Mouse (Mus musculus): ENCODE measurements around the gene Gabarap.
A peak's percentile ranks its signal among the peaks of the same experiment; 100 is the strongest.
"Not testable (repeated sequence)": the region's sequence is repeated elsewhere in the genome, so short reads cannot be mapped to it uniquely, and the experiment has no call there.

The Gabarap gene

DNA sequence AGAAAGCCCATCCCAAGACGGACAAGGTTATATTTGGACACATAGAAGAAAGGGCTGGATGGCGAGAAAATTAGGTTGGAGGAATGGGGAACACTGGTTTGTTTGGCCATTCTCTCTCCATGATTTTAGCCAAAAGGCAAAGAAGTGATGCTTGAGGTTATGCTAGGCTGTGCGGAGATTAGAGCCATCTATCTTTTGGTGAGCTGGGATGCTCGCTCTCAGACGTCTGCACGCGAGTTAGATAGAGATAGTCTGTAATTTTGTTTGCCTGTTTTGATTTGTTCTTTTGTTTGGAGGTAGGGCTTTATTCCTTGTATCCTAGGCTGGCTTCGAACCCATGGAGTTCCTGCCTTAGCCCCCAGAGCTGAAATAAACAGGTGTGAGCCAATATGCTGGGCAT is 10.2 kb downstream of the Gabarap start:
- no peak for DNase-seq

DNA sequence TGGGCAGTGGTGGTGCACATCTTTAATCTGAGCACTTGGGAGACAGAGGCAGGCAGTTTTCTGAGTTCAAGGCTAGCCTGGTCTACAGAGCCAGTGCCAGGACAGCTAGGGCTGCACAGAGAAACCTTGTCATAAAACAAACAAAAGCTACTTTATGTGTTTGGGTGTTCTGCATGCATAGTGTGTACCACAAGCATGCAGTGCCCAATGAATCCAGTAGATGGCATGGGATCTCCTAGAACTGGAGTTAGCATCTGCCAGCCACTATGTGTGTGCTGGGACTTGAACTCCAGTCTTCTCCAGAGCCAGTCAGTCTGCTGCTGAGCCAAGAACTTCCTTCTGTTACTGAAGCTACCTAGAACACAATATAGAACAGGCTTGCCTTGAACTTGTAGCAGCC is 10.9 kb downstream of the Gabarap start:
- DNase-seq = peak; percentile 75

DNA sequence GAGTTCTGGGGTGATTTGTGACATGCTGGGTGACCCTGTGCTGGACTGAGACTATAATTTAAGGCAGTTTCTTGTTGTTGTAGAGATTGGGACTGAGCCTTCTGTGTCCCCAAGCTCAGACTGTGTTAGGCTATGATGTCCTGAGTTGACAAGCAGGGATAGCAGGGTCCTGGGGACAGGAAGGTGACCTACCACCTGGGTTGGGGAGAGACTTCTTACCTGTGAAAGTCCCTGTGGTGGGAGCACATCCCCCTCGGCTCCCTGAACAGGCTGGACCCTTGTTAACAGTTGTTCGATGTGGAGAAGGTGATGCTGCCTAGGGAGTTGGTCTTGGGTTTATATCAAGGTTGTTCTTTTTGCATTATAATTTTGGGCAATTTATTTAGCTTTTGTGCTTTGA is 11.5 kb downstream of the Gabarap start:
- DNase-seq = no peak

DNA sequence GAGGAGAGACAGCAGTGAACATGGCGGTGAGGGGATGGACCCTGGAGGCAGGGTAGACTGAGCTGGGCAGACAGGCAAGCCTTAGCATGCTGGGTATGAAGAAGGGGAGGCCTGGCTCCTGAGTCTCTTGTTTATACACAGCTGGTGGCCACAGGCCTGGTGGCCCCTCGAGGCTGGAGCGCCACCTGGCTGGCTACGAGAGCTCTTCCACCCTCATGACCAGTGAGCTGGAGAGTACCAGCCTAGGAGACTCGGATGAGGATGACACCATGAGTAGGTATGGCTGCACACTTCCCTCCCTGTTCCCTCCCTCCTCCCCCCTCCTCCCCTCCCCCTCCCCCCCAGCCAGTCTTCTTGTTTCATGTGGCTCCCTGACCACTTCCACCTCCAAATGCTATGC is 14.6 kb downstream of the Gabarap start:
- peak; percentile 52 for DNase-seq

DNA sequence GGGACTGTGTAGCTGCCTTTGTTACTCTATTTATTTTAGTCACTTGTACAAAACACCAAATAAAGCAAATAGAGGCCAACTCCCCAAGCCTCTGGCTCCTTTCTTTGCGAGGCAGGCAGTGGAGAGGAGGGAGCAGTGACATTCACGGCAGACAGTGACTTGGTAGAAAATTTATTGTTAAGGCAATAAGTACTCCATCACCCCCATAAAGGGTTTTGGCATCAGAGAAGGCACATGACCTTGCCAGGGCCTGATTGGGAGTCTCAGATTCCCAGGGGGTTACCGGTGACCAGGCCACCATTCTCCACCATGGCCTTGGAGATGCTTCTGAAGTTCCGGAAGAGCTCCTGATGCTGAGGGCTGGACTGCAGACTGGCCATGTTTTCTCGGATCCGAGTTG is 19.1 kb downstream of the Gabarap start:
- DNase-seq = no peak

DNA sequence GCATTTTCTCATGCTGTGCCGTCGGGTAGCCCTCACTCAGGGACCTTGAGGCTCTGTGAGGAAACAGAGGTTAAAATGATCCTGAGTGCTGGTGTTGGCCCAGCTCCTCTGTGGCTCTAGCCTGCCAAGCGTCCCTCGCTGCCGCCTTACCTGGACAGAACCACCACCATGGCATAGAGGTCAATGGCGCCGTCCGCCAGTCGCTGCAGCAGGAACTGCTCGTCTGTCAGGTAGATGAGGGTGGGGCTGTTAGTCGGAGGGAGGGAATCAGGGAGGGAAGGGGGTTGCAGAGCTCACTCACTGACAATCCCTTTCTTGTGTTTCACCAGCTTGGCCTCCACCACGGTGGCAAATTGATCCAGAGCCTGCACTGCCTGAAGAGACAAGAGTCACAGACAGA is 19.6 kb downstream of the Gabarap start:
- DNase-seq = no peak

DNA sequence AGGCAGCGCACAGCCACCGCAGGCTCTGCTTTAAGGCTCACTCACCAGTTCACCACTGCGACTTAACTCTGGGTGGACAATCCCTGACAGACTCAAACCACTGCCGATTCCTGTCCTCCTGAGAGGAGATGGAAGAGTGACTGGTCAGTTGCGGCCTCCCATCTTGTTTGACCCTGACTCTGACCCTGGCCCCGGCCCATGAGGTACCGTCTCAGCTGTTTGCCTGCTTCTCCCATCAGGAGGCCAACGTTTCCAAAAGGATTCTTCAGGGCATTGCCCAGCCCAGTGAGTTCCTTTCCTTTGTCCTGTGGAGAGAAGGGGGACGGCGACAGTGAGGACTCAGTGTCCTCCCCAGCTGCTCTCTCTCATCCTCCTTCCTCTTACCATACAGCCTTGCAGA is 20.0 kb downstream of the Gabarap start:
- DNase-seq = no peak

DNA sequence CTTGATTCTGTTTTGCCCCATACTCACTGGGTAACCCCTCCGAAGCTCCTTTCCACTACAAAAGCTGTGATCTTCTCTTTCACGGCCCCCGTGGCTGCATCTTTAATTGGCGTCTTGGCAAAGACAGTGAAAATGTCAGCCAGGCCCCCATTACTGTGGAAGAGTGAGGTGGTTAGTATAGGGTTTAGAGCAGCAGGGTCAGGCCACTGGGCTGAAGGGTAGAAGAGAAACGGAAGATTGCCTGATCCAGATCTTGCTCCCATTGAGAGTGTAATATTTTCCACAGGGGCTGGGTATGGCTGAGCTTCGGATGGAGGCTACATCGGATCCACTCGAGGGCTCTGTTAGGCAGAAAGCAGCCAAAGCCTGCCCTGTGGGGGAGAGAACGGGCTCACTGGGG is 22.0 kb downstream of the Gabarap start:
- DNase-seq = no peak

DNA sequence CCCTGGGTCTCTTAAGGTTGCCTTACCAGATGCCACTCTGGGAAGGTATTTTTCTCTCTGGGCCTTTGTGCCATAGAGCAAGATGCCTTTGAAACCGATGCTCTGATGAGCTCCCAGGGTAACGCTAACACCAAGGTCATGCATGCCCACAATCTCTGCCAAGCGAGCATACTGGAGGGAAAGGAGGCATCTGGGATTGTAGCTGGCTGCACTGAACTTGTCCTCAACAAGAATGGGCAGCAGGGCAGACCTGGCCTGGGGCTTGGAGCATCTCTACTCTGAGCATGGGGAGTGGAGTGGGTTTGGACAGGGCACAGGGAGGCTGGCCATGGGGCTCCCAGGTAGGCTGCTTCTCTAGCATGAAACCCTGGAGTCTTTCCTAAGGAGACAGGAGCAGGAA is 22.5 kb downstream of the Gabarap start:
- no peak for DNase-seq

DNA sequence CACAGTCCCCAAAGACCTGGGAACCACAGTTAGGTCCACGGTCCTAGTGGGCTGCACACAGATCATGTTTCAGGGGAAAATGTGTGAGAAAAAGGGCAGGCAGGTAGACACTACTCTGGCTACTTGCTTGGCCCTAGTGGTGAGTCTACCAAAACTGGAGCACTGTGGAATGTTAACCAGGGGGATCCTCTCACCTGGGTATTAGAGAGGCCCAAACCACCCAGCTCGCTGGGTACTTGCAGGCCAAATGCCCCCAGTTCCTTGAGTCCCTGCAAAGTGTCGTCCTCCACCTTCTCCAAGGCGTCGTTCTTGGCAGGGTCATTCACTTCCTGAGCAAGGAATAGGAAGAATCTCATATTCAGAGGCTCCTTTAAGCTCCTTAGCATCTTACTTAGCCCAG is 23.1 kb downstream of the Gabarap start:
- DNase-seq = no peak

DNA sequence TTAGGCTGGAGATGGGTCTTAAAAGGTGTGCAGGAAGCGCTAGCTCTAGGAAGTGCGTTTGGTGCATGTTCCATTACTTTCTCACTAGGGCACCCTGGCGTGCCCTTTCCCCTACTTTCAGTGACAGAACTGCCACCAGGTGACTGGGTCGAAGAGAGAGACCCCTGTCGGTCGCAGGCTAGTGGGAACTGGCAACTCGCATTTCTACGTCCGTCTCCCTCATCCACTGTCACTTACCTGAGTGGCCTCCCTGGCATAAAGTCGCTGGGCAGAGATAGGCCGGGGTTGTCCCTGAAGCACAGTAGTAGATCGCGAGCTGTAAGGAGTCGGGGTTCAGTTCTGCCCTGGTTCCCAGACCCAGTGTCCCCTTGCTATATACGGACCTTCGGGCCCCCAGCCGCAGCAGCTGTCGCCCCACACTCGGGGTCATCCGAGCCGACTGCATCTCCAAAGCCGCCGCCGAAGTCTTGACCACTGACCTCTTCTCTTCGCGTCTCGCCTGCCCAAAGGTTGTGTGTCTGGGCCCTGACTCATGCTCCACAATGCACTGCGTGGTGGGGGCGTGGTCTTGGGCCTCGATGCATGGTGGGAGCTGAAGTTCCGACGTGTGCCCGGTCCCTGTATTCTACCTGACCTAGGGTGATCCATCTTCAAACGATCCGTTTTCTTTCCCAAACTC is 24.1 kb downstream of the Gabarap start, which contains the start of gene Acadvl:
Gene Acadvl (minus strand): TSS at position 532 of the 679 bp plus-strand sequence.
- peak; percentile 91 for DNase-seq

DNA sequence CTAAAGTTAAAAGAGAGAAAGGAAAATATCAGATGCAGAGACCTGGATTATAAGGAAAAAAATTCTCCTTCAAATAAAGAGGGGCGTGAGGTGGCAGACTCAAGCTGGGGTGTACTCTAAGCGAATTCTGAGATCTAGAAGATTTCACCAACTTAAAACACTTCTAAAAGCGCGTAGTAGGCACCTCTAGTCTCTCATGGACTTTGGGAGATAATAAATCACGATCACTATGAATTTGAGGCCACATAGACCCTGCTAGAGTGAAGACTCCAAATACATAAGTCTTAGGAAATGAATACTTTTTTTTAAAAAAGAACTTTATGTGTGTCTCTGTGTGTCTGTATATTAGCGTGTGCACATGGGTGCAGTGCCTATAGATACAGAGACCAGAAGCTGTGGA is 24.7 kb downstream of the Gabarap start:
- DNase-seq = no peak

DNA sequence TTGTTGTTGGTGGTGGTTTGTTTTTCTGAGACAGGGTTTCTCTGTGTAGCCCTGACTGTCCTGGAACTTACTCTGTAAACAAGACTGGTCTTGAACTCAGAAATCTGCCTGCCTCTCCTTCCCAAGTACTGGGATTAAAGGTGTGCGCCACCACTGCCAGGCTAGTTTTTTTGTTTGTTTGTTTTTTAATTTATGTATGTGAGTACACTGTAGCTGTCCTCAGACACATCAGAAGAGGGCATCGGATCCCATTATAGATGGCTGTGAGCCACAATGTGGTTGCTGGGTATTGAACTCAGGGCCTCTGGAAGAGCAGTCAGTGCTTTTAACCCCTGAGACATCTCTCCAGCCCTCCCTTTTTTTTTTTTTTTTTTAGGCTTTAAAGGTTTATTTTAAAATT is 25.2 kb downstream of the Gabarap start:
- DNase-seq = not testable (repeated sequence)

DNA sequence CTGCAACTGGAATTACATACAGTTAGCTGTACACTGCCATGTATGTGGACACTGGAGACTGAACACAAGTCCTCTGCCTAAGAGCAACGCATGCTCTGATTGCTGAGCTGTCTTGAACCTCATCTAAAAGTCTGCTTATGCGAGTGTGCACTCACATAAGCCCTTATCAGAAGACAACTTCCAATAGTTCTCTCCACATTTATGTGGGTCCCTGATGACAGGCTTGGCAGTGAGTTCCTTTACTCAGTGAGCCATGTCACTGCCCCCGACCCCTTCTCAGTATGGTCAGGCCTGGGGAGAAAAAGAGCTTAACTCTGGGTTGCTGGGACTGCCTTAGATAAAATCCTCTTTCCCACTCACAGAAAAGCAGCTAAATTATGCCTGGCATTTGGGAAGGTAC is 25.7 kb downstream of the Gabarap start, which contains the start of gene Dlg4:
Gene Dlg4 (plus strand): TSS at position 274 of the 400 bp plus-strand sequence.
- no peak for DNase-seq

DNA sequence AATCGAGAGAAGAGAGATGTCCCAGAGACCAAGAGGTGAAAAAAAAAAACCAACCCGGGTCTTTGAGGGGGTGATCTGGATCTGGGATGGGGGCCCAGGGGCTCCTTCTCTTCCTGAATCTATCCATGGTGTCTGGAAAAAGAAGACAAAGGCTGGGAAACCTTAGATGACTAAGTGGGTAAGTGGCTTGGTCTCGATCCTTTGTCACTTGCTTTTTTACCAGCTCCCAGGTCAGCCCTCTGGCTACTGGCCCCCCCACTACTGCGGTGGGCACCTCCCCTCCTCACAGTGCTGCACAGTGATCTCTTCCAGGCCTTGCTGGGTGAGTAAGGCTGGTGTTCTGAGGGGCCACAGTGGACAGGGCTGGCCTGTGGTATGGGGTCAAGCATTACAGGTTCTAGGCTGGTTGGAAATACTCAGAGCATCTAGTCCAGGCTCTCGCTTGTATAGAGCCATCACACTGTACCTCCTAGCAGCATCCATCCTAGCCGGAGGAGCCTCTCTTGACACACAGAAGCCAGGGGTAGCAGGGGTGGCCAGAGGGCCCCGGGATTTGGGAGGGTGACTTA is 26.3 kb downstream of the Gabarap start:
- no peak for DNase-seq

DNA sequence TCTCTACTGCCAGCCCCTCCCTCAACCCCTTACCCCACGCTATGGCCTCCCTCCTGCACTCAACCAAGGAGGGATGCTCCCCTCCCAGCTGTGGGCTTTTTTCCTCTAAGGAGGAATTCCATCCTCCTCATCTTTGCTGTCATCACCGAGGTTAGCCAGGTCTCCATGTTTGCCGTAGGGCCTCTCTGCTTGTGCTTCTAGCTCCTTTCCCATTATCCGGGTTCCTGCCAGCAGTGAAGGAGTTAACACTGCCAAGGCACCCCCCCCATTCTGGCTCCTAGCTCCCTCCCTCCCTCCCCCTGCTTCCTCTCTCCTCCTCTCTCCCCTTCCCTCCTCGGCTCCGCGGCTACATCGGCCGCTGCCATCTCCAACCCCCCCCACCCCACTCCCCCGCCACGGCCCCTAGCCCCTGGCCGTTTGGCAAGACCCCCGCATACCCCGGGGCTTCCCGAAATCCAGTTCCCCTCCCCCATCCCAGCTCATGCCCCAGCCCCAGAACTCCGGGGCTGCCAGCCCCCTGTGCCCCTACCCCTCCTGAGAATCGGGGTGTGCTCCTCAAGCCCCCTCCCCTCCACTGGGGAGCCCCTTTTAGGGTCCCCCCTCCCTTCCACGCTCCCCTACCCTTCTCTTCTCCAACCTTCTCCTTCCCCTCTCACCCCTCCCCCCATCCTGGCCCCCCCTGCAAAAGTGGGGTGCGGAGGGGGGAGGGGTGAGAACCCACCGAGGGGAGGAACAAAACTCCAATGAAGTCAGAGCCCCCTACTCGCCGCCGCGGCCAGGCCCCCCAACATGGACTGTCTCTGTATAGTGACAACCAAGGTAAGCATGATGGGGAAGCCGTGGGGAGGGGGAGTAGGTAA is 27.4 kb downstream of the Gabarap start:
- peak; percentile 88 for DNase-seq

DNA sequence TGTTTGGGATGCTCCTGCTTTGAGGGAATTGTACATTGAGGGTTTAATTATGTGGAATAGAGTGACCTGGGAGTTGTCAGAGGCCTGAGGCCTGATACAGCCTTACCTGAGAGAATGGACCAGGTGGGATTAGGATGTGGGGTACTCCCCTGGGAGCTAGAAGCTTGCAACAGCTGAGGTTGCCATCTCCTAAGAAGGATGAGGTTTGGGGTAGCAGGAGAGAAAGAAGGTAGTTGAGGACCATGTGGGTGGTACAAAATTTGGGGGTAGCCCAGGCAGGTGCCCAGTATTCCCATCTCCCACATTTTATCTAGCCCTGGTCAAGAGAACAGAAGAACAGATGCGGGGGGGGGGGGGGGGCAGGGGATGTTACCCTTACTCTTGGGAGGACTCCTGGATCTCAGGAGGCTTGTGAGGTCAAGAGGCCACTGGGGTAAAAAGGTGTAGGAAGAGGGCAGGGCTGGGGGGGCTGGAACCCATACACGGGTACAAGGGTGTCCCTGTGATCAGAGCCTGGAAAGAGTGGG is 28.6 kb downstream of the Gabarap start:
- no peak for DNase-seq

DNA sequence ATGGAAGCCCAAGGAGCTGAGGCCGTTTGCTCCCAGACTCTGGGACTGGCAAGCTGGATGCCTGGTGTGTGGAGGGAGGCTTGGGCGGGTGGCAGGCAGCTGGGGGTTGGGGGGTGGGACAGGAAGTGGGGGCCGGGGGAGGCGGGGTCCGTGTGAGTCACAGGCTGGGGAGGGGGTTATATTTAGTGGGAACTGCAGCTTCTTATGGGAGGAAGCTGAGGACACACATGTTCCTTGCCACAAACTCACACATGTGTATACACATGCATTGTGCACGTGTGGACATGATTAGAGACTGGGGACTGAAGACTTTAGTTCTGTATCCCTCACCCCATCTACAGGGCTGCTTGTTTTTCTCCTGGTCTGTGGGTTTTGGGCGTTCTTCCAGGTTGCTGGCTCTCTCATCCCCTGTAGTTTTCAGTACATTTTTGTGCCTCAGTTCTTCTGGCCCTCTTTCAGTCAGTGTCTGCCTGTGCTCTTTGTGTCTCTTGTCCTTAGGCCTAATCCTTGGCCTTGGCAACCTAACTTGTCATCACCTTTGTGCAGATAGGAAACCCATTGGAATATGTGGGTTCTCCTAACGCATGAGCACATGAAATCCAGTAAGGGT is 29.2 kb downstream of the Gabarap start:
- DNase-seq = no peak

DNA sequence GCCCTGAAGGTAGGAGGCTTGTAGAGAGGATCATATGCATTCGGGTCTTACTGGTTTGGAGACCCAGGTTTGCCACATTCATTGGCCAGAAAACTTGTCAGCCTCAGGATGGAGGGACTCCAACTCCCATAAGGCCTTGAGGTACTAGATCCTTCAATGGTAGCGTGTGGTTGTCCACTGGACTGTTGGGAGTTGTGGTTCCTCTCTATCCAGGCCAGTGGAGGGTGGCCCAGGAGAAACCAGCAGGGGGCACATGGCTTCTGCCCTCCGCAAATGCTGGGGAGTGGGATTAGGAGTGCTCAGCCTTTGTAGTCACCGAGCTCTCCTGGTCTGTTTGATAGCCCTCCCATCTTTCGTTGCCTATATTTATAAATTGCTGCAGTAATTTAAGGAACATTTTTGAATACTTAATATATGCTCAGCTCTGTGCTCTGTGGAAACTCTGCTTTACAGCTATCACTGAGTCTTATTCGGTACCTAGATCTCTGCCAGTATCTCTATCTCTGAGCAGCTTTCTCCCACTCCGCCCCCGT is 29.9 kb downstream of the Gabarap start:
- DNase-seq = peak; percentile 94

DNA sequence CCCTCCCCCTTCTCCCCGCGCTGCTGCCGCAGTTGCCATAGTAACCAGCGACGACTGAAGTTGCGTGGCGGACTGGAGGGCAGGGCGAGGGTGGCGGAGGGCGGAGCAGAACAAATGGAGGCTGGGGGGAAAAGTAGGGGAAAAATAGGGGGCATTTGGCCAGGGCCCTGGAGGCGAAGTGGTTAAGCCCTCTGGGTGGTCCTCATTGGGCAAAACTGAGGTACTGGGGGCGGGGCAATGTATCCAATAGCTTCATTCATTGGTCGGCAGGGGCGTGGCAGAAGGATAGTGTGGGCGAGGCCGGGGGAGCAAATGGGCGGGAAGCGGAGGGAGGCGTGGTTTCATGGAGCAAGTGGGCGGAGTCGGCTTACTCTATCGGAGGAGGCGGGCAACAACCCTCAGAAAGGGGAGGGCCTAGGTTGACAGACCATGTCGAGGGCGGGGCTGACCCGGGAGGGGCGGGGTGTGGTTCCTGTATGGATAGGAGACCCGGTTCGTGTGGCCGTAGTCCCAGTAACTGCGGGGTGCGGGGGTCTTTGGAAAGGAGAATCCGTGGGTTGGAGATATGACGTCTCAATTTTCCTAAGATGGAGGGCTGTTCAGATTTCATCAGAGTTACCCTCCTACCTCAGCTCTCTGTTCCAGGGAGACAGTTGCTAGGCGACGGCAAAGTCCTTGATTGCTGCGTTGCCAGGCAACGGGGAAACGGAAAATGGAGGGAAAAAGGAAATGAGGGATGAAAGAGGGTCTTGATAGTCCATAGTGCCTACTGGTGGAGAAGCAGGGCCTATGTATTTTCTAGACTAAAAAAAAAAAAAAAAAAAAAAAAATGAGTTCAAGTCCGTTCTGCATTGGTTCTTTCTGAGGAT is 30.6 kb downstream of the Gabarap start:
- peak; percentile 100 for DNase-seq

DNA sequence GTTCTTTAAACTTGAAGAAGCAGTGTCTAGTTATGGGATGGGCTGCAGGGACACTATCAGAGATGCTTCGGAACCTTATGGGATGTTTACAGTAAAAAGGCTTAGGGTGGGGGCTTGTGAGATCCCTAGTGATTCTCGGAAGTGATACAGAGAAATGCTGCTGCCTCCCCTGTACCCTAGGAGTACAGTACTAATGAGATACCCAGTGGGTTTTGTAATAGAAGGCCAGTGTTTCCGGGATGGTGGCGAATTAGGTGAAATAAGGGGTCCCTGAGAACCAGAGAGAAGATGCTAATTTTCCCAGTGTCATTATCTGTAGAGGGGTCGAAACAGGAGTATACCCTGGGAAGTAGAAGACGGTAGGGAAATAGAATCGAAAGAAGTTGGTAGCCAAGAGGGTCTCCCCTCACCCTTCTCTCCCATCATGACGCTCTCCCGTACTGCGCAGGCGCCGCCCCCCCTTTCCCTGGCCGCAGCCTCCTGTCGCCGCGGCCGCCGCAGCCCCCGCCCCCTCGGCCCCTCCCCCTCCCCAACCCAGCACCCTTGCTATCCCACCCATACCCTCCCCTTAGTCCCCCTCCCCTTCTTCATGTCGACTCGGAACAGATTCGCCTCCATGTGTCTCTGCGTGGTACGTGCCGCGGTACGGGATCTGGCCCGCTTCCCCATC is 32.7 kb downstream of the Gabarap start:
- peak; percentile 69 for DNase-seq

Measured in retina, postnatal 1 day (tissue).